ENCODE assay signal across 7 mouse cellular contexts in the genomic region with DNA sequence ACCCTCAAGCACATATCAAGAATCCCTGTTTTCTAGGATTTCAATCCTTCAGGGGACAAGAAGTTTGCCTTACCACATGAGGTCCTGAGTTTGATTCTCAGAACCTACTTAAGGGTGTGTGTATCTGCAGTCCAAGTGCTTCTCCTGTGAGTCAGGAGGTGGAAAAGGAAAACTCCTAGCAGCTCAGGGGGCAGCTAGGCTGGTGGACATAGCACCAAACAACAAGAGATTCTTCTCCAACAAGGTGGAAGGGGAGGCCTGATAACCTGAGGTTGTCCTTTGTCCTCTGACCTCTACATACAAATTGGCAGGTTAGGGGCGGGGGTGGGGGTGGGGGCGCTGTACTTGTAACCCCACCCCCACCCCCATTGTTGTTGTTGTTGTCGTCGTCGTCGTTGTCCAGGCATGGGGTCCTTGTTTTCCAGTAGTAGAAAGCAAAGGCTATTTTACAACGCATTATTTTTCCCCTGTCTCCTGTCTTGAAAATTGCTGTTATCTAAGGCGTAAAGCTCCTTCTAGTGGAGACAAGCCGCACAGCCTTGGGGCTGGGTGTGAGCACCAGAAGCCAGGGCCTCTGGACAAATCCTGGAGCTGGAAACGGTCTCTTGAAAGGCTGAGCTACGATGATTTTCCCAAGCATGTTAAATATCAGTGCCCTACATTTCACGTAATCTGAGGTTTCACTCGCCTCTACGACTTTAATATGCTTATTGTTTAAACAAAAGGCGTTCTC. TPM values are rescaled to one million over a fixed set of nuclear protein-coding genes. Genes with fewer than 3 reads are reported as not detected.
DNase-seq lines count a peak whose midpoint lies in the region; ATAC-seq lines count a peak whose summit lies in the region.

No protein-coding gene starts in this region.

- peak overlapping the region; percentile 38 for H3K4me3 ChIP-seq in intestine, embryonic 16.5 days (ENCODE audit: low read length)
- peak overlapping the region; percentile 34 for H3K4me3 ChIP-seq in limb, embryonic 10.5 days
- peak overlapping the region; percentile 29 for H3K4me3 ChIP-seq in midbrain, embryonic 13.5 days (replicated peaks)

- H3K9ac ChIP-seq in intestine, embryonic 16.5 days (ENCODE audit: low read depth, low read length): peak overlapping the region; percentile 33; the same call in 1 of the 2 replicates
- H3K9ac ChIP-seq in midbrain, embryonic 13.5 days (replicated peaks): peak overlapping the region; percentile 48

- peak; percentile 71 for DNase-seq in adrenal gland, postnatal 25 days
- DNase-seq in embryo, embryonic 9.5 days (ENCODE audit: extremely low spot score): peak; percentile 71
- DNase-seq in gastrocnemius, postnatal 4 days (ENCODE audit: low spot score in 2 of 2): peak; percentile 24 to 70
- peak; percentile 56 for DNase-seq in limb, embryonic 10.5 days (ENCODE audit: low spot score)
- peak; percentile 14 for DNase-seq in spleen, adult 12 weeks (ENCODE audit: low spot score)

- no peaks in the 10 kb centered on the region for H3K27me3 ChIP-seq in intestine, embryonic 16.5 days (replicated peaks; ENCODE audit: control insufficient read depth, insufficient read depth, low read length)
- H3K27me3 ChIP-seq in limb, embryonic 10.5 days (ENCODE audit: low read depth, poor library complexity, severe bottlenecking): no peaks in the 10 kb centered on the region
- H3K27me3 ChIP-seq in midbrain, embryonic 13.5 days: no peaks in the 10 kb centered on the region

- no peak overlapping the region for H3K27ac ChIP-seq in intestine, embryonic 16.5 days (ENCODE audit: low read length)
- H3K27ac ChIP-seq in limb, embryonic 10.5 days: peak overlapping the region; percentile 74
- peak overlapping the region; percentile 77 for H3K27ac ChIP-seq in midbrain, embryonic 13.5 days

- peak overlapping the region; percentile 49 for H3K4me2 ChIP-seq in intestine, embryonic 16.5 days (ENCODE audit: low read depth, low read length)
- H3K4me2 ChIP-seq in midbrain, embryonic 13.5 days (replicated peaks): peak overlapping the region; percentile 50

- peak; percentile 86 for ATAC-seq in intestine, embryonic 16.5 days
- peak; percentile 87 for ATAC-seq in midbrain, embryonic 13.5 days

- no peaks in the 10 kb centered on the region for H3K36me3 ChIP-seq in intestine, embryonic 16.5 days (ENCODE audit: control insufficient read depth, insufficient read depth, low read length)
- no peaks in the 10 kb centered on the region for H3K36me3 ChIP-seq in limb, embryonic 10.5 days
- no peaks in the 10 kb centered on the region for H3K36me3 ChIP-seq in midbrain, embryonic 13.5 days

- H3K4me1 ChIP-seq in intestine, embryonic 16.5 days (ENCODE audit: control insufficient read depth, insufficient read depth, low read length): peaks cover 5% of the 10 kb centered on the region
- H3K4me1 ChIP-seq in limb, embryonic 10.5 days: peaks cover 8% of the 10 kb centered on the region
- peaks cover 20% of the 10 kb centered on the region for H3K4me1 ChIP-seq in midbrain, embryonic 13.5 days (replicated peaks)

- H3K9me3 ChIP-seq in intestine, embryonic 16.5 days (ENCODE audit: control insufficient read depth, low read length): no peaks in the 10 kb centered on the region
- no peaks in the 10 kb centered on the region for H3K9me3 ChIP-seq in limb, embryonic 10.5 days (replicated peaks)
- no peaks in the 10 kb centered on the region for H3K9me3 ChIP-seq in midbrain, embryonic 13.5 days

- WGBS in intestine, embryonic 16.5 days: 2% methylated on average over 15 of the region's 15 CpGs
- WGBS in limb, embryonic 10.5 days: 4% methylated on average over 15 of the region's 15 CpGs
- 4% methylated on average over 15 of the region's 15 CpGs for WGBS in midbrain, embryonic 13.5 days

RNA-seq across cellular contexts. Expression of gene Klhl7, which starts 23.3 kb away (rescaled TPM):
- 34.4 and 39.9 TPM in 2 replicates for total RNA-seq in adrenal gland, postnatal 25 days (2021)
- total RNA-seq in gastrocnemius, postnatal 4 days (2021): 10 to 100 TPM; 50.4 to 59.1 TPM
- 31.0 and 31.2 TPM in 2 replicates for polyA plus RNA-seq in intestine, embryonic 16.5 days (2015; fragmentation: Nextera tagmentation; extraction: Ambion mirVana)
- 46.8 and 51.1 TPM in 2 replicates for polyA plus RNA-seq in limb, embryonic 10.5 days (2016; fragmentation: Nextera tagmentation; extraction: Ambion mirVana)
- polyA plus RNA-seq in midbrain, embryonic 13.5 days (2015; fragmentation: Nextera tagmentation; extraction: Ambion mirVana): 165 and 177 TPM in 2 replicates

RNA-seq across cellular contexts. Expression of gene Fam126a, which starts 46.7 kb away (rescaled TPM):
- total RNA-seq in adrenal gland, postnatal 25 days (2021): 98.2 and 127 TPM in 2 replicates
- 10 to 100 TPM; 32.6 to 32.7 TPM for total RNA-seq in gastrocnemius, postnatal 4 days (2021)
- 11.1 and 11.7 TPM in 2 replicates for polyA plus RNA-seq in intestine, embryonic 16.5 days (2015; fragmentation: Nextera tagmentation; extraction: Ambion mirVana)
- polyA plus RNA-seq in limb, embryonic 10.5 days (2016; fragmentation: Nextera tagmentation; extraction: Ambion mirVana): 15.8 and 23.3 TPM in 2 replicates
- polyA plus RNA-seq in midbrain, embryonic 13.5 days (2015; fragmentation: Nextera tagmentation; extraction: Ambion mirVana): 35.8 and 38.7 TPM in 2 replicates

Comparison
In these comparisons a context has a peak if more than half of its experiments do, and no peak if none do; other contexts are left out.
1. DNase-seq: peak in every context shown above with its lines; median percentile 71 in adrenal gland, postnatal 25 days; 71 in embryo, embryonic 9.5 days; 56 in limb, embryonic 10.5 days; 47 in gastrocnemius, postnatal 4 days; 14 in spleen, adult 12 weeks.